Mouse (Mus musculus) embryonic fibroblast, embryonic 13.5 days (primary cell): Measurements from ENCODE around the gene Med12l.

Experiments
- CTCF ChIP-seq: IDR thresholded peaks from 2 replicates; pipeline ENCODE4 v1.5.1; 2011; ENCODE audit warnings: mild to moderate bottlenecking, control low read depth, low read length, moderate library complexity, borderline replicate concordance; ENCODE audit not compliant: insufficient read depth
- POLR2A ChIP-seq: IDR thresholded peaks from 2 replicates; pipeline ENCODE4 v1.6.1; 2011; ENCODE audit warnings: low read depth, mild to moderate bottlenecking, control low read depth, low read length, moderate library complexity

- TF ChIP-seq CTCF (no peak), POLR2A (no peak)
These were observed 19.8 kb upstream of the Med12l start for GRCm38 (mm10) chr3:58985816-58986215.
